In genomic region chr8:127226996-127227395, GRCm38 (mm10) we compare ENCODE assay signal across 14 mouse cellular contexts.
DNase-seq lines count a peak whose midpoint lies in the region; ATAC-seq and TF ChIP-seq lines count a peak whose summit lies in the region.
"Had no signal": no experiment of that assay in that cellular context is flagged by ENCODE, and none has a peak within 500 bp of the region (broad histone marks: within the 10 kb centered on the region; RNA-seq: fewer than 3 reads in every experiment).

No protein-coding gene starts in this region.

- DNase-seq in heart, postnatal 0 days (ENCODE audit: low spot score), result peak; percentile 37
- DNase-seq in heart, postnatal 4 days, result no peak
- peak; percentile 77 for DNase-seq in lung, embryonic 14.5 days
- no peak for DNase-seq in lung, postnatal 14 days
- DNase-seq in NIH3T3 (ENCODE audit: low read depth), result peak; percentile 28
- peak; percentile 41 for DNase-seq in limb, embryonic 14.5 days (ENCODE audit: low spot score)
- DNase-seq: liver; lung, adult 2 months; spleen, adult 18-20 months; thymus, adult 18-20 months had no signal

- TF ChIP-seq EP300 in heart, postnatal 0 days (IDR thresholded peaks at IDR 0.05; ENCODE audit: low read depth), result no peak

- no peak for TF ChIP-seq POLR2A in limb, embryonic 14.5 days (IDR thresholded peaks at IDR 0.05; ENCODE audit: borderline replicate concordance, extremely low read depth, insufficient read depth, insufficient read length)

- no peak overlapping the region for H3K4me3 ChIP-seq in heart, postnatal 0 days (ENCODE audit: low read depth, low read length)
- H3K4me3 ChIP-seq in lung, embryonic 14.5 days (ENCODE audit: low read depth, low read length), result no peak overlapping the region
- no peak overlapping the region for H3K4me3 ChIP-seq in limb, embryonic 14.5 days (replicated peaks; ENCODE audit: low read length)
- H3K4me3 ChIP-seq: hindbrain, embryonic 13.5 days; midbrain, embryonic 10.5 days had no signal

- ATAC-seq in heart, postnatal 0 days (ENCODE audit: insufficient read depth, low read depth), result no peak
- ATAC-seq in lung, embryonic 14.5 days (ENCODE audit: insufficient read depth), result no peak
- no peak for ATAC-seq in limb, embryonic 14.5 days (ENCODE audit: low FRiP score, low read depth)
- no peak for ATAC-seq in megakaryocyte, adult 5-6 weeks (ENCODE audit: poor library complexity, severe bottlenecking)
- ATAC-seq: intestine, postnatal 0 days had no signal

- H3K27ac ChIP-seq in heart, postnatal 0 days (ENCODE audit: low read depth), result no peak overlapping the region
- H3K27ac ChIP-seq in lung, embryonic 14.5 days (ENCODE audit: low read depth), result no peak overlapping the region
- no peak overlapping the region for H3K27ac ChIP-seq in limb, embryonic 14.5 days (replicated peaks; ENCODE audit: low read depth, low read length)
- H3K27ac ChIP-seq: hindbrain, embryonic 13.5 days; midbrain, embryonic 10.5 days had no signal

- H3K4me2 ChIP-seq in heart, postnatal 0 days (ENCODE audit: low read depth, low read length), result peak overlapping the region; percentile 9; the same call in 1 of the 2 replicates
- H3K4me2 ChIP-seq in lung, embryonic 14.5 days, result no peak overlapping the region
- no peak overlapping the region for H3K4me2 ChIP-seq in limb, embryonic 14.5 days (replicated peaks; ENCODE audit: low read depth, low read length, severe bottlenecking)
- H3K4me2 ChIP-seq: hindbrain, embryonic 13.5 days had no signal

- TF ChIP-seq CTCF in heart, postnatal 0 days (IDR thresholded peaks at IDR 0.05; ENCODE audit: low read depth), result no peak
- TF ChIP-seq CTCF in lung, embryonic 14.5 days (IDR thresholded peaks at IDR 0.05; ENCODE audit: low read depth), result no peak

- 8% methylated on average over 1 of the region's 1 CpGs for WGBS in heart, postnatal 0 days
- WGBS in lung, embryonic 14.5 days, result 18% methylated on average over 1 of the region's 1 CpGs
- 29% methylated on average over 1 of the region's 1 CpGs for WGBS in limb, embryonic 14.5 days

- no peaks in the 10 kb centered on the region for H3K9me3 ChIP-seq in heart, postnatal 0 days (replicated peaks; ENCODE audit: control insufficient read depth, low read length)
- H3K9me3 ChIP-seq in lung, embryonic 14.5 days (ENCODE audit: low read depth, low read length), result no peaks in the 10 kb centered on the region
- no peaks in the 10 kb centered on the region for H3K9me3 ChIP-seq in limb, embryonic 14.5 days (ENCODE audit: control insufficient read depth, low read length)
- H3K9me3 ChIP-seq: hindbrain, embryonic 13.5 days; midbrain, embryonic 10.5 days had no signal

- no peak overlapping the region for H3K9ac ChIP-seq in heart, postnatal 0 days (replicated peaks; ENCODE audit: low read depth, low read length)
- no peak overlapping the region for H3K9ac ChIP-seq in lung, embryonic 14.5 days
- H3K9ac ChIP-seq in limb, embryonic 14.5 days (ENCODE audit: low read depth, low read length, severe bottlenecking), result no peak overlapping the region
- H3K9ac ChIP-seq: hindbrain, embryonic 13.5 days had no signal

- H3K36me3 ChIP-seq in heart, postnatal 0 days (replicated peaks; ENCODE audit: control insufficient read depth, insufficient read depth, low read length), result no peaks in the 10 kb centered on the region
- H3K36me3 ChIP-seq in lung, embryonic 14.5 days (ENCODE audit: insufficient read depth), result no peaks in the 10 kb centered on the region
- H3K36me3 ChIP-seq in limb, embryonic 14.5 days (ENCODE audit: control insufficient read depth, insufficient read depth, low read length), result no peaks in the 10 kb centered on the region
- H3K36me3 ChIP-seq: hindbrain, embryonic 13.5 days; midbrain, embryonic 10.5 days had no signal

- H3K27me3 ChIP-seq in heart, postnatal 0 days (ENCODE audit: control insufficient read depth, insufficient read depth, low read length), result no peaks in the 10 kb centered on the region
- no peaks in the 10 kb centered on the region for H3K27me3 ChIP-seq in lung, embryonic 14.5 days (ENCODE audit: insufficient read depth, low read length)
- H3K27me3 ChIP-seq in limb, embryonic 14.5 days (ENCODE audit: control insufficient read depth, insufficient read depth, low read length), result no peaks in the 10 kb centered on the region
- H3K27me3 ChIP-seq: hindbrain, embryonic 13.5 days had no signal

- H3K4me1 ChIP-seq in heart, postnatal 0 days (ENCODE audit: control insufficient read depth, insufficient read depth), result peaks cover 15% of the 10 kb centered on the region
- H3K4me1 ChIP-seq in lung, embryonic 14.5 days (ENCODE audit: insufficient read depth), result peaks cover 7% of the 10 kb centered on the region; the same call in 1 of the 2 replicates
- H3K4me1 ChIP-seq in limb, embryonic 14.5 days (ENCODE audit: control insufficient read depth, insufficient read depth, low read length), result peaks cover 35% of the 10 kb centered on the region

Comparison
In these comparisons a context has a peak if more than half of its experiments do, and no peak if none do; other contexts are left out.
1. DNase-seq: peak in heart, postnatal 0 days (single experiment), lung, embryonic 14.5 days (single experiment), NIH3T3 (single experiment) and limb, embryonic 14.5 days (single experiment); none in heart, postnatal 4 days (single experiment) and lung, postnatal 14 days (single experiment).